Mouse (Mus musculus) E14TG2a.4 (cell line): ENCODE data around the gene Igdcc4.

Experiments used
- CTCF ChIP-seq: conservative IDR thresholded peaks from 2 replicates; pipeline ENCODE4 v1.5.1; 2014; ENCODE audit warnings: low read length
- NANOG ChIP-seq: IDR thresholded peaks from 2 replicates; pipeline ENCODE4 v1.6.1; 2014; ENCODE audit warnings: borderline replicate concordance, low read length, mixed read lengths

GRCm38 (mm10) chr9:65175939-65176871, 74.9 kb downstream of the Igdcc4 start:
- 0 out of 2 replicates have a peak, but pooled peaks have one; percentile 6 for TF ChIP-seq CTCF
- no peak for TF ChIP-seq NANOG
